Mouse (Mus musculus) CH12.LX (cell line): ENCODE results near the gene Tbc1d10a.
A peak's percentile ranks its signal among the peaks of the same experiment; 100 is the strongest.

ENCODE experiments used
- CTCF ChIP-seq, 2 experiments: IDR thresholded peaks in 1 of 2; conservative IDR thresholded peaks in 1 of 2; 2 replicates each; pipeline ENCODE4 v1.5.1; 2011 to 2012; ENCODE audit warnings: low read depth in 2 of 2, low read length in 2 of 2, improper control_type of control experiment in 1 of 2, inconsistent platforms in 1 of 2, mild to moderate bottlenecking in 1 of 2, moderate library complexity in 1 of 2
- ETS1 ChIP-seq: conservative IDR thresholded peaks from 2 replicates; pipeline ENCODE4 v1.6.1; 2012; ENCODE audit warnings: low read depth, mild to moderate bottlenecking, inconsistent platforms, low read length, improper control_type of control experiment, moderate library complexity
- HCFC1 ChIP-seq: IDR thresholded peaks from 2 replicates; pipeline ENCODE4 v1.6.1; 2012; ENCODE audit warnings: low read depth, mild to moderate bottlenecking, inconsistent platforms, low read length, improper control_type of control experiment
- POLR2A ChIP-seq: IDR thresholded peaks from 2 replicates; pipeline ENCODE4 v1.6.1; 2011; ENCODE audit warnings: low read depth, mild to moderate bottlenecking, improper control_type of control experiment, low read length
- ZMIZ1 ChIP-seq: IDR thresholded peaks from 2 replicates; pipeline ENCODE4 v1.6.1; 2012; ENCODE audit warnings: low read depth, mild to moderate bottlenecking, inconsistent platforms, low read length, improper control_type of control experiment

- TF ChIP-seq POLR2A, result no peak
- TF ChIP-seq ETS1, result no peak
- no peak for TF ChIP-seq ZMIZ1
- peak in 1 of 2 experiments; percentile 66; a peak in 2 of 4 replicates for TF ChIP-seq CTCF (conservative IDR thresholded peaks at IDR 0.05 in 1 of 2, IDR thresholded peaks at IDR 0.05 in 1 of 2; ENCODE audit: low read depth in 2 of 2, low read length in 2 of 2)
- no peak for TF ChIP-seq HCFC1
Measured at GRCm38 (mm10) chr11:4184251-4184952, 2.2 kb upstream of the Tbc1d10a start.
